Mouse (Mus musculus): ENCODE measurements around the gene Kirrel3. TPM values are rescaled to one million over a fixed set of nuclear protein-coding genes. Genes with fewer than 3 reads are reported as not detected.

Gene Kirrel3
- polyA plus RNA-seq (2012; rRNA removed): 10.9 and 13.3 TPM in 2 replicates

- no peak for DNase-seq (ENCODE audit: low read depth)
Observed at GRCm38 (mm10) chr9:34485759-34486431, at the start of gene Kirrel3. Kirrel3 (plus strand) TSS chr9:34485894.

DNA sequence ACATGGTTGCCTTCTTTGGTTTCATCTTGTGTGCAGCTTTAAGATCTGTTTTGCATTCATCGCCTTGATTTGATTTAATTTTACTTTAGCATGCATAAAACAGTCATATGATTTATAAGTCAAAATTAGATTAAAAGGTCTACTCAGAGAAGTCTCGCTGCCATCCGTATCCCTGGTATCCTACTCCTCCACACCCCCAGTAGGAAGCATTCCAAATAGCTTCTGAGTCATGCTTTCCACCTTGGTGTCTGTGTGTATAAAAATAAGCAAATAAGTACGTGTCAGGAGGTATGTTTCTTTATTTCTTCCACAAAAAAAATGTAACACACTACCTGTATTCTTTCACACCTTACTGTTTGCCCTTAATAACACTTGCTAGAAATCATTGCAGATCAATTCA, 45.0 kb upstream of the Kirrel3 start:
- no peak for DNase-seq (ENCODE audit: low read depth)

DNA sequence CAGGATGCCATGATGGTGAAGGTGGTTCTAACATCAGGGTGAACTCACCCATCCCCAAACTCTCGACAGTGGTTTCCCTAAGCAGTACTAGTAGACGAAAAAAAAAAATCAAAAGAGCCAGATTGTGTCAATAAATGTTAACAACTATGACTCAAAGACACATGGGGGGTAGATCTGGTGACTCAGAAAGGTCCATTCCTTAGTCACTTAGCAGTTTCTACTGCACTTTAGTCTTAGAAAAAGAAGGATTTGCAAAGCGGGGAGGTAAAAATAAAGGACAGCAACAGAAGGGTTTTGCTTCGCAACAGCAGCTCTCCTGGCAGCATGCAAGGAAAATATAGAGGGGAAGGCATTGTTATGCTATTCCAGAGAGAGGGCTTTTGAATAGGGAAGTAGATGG, 41.7 kb upstream of the Kirrel3 start:
- no peak for DNase-seq (ENCODE audit: low read depth)

GRCm38 (mm10) chr9:34446497-34447350, 39.0 kb upstream of the Kirrel3 start:
- no peak for DNase-seq (ENCODE audit: low read depth)

DNA sequence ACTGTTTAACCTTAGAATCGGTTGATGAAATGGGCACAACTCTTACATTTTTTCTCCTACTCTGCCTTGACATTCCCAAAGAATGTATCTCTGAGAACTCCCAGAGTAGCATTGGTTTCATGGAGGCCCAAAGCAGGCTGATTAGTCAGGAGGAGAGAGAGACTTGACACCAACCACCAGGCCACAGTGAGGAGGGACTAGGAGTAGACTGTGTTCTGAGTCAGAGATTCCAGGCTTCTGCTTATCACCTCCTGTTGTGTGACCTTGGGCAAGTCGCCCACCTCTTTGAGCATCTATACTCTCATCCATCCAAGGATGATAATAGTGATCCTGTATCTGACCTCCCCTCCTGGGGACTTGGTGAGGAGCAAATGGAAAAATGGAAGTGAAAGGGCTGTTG, 38.0 kb upstream of the Kirrel3 start:
- DNase-seq (ENCODE audit: low read depth): no peak

DNA sequence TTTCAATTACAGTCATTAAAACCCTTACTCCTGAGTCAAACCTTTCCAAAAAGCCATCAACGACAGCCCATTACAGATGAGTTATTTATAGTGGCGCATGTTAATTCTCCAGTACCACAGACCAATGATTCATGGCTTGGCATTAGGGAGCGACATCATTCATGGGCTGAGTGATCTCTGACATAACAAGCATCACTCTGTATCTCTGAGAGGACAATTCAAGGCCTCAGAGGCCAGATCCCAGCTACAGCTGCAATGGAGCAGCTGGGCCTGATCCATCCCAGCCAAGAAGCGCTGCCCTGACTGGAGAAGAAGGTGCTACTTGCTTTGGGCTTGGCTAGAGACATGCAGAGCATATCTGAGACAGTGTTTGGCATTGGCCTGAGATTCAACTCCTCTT, 37.2 kb upstream of the Kirrel3 start:
- DNase-seq (ENCODE audit: low read depth): no peak

DNA sequence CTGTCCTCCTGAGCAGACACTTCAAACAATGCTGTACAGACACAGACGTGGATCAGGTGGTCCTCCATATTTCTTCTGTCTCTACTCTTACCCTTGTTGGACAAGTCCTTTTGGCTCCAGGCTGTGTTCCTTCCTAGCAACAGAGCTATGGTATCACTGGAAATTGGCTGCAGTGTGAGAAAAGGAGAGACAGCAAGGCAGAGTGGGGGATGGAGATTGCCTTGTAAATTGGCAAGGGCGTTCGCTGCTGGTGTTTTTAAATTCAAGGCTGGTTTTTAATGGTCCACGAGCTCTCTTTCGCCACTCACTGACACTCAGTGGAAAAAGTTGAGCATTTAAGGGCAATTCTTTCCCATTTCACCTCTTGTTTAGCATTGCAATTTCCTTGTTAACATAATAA, 27.5 kb upstream of the Kirrel3 start:
- DNase-seq (ENCODE audit: low read depth): no peak

- no peak for DNase-seq (ENCODE audit: low read depth)
Observed at GRCm38 (mm10) chr9:34459968-34460367, 25.7 kb upstream of the Kirrel3 start.

- DNase-seq (ENCODE audit: low read depth): no peak
Observed at GRCm38 (mm10) chr9:34463666-34464065, 22.0 kb upstream of the Kirrel3 start.

DNA sequence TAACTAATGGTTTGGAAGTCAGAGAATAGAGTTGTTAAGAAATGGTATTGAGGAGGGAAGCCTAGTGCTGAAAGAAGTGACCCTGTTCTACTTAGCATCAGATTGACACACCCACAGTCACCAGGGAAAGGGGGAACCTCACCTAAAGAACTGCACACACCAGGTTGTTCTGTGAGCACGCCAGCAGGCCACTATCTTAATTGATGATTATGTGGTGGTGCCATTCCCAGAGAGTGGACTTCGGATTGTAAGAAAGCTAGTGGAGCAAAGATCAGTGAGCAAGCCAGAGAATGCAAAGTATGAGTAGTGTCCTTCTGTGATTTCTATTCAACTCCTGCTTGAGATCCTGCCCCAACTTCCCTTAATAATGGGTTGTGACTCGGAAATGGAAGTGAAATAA, 19.6 kb upstream of the Kirrel3 start:
- no peak for DNase-seq (ENCODE audit: low read depth)

DNA sequence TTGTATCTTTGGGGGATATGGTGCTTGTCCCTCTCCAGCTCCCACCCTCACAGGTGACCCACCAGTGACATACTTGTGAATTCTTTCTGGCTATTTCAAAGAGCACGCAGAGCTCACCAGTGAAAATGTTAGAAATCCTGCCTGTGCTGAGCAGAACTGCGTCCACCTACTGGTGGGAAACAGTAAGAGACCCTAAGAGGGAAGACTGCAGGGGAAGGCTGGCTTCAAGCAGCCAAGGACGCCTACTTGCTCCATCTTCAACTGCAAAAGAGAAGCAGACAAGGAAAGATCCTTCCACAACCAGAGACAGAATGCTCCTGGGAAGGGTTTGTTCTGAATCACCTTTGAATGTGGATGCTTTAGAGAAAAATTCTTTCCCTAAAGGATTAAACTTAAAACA, 16.5 kb upstream of the Kirrel3 start:
- no peak for DNase-seq (ENCODE audit: low read depth)

GRCm38 (mm10) chr9:34476206-34476605, 9.5 kb upstream of the Kirrel3 start:
- DNase-seq (ENCODE audit: low read depth): no peak

- DNase-seq (ENCODE audit: low read depth): no peak
Observed at GRCm38 (mm10) chr9:34478494-34478893, 7.2 kb upstream of the Kirrel3 start.

DNA sequence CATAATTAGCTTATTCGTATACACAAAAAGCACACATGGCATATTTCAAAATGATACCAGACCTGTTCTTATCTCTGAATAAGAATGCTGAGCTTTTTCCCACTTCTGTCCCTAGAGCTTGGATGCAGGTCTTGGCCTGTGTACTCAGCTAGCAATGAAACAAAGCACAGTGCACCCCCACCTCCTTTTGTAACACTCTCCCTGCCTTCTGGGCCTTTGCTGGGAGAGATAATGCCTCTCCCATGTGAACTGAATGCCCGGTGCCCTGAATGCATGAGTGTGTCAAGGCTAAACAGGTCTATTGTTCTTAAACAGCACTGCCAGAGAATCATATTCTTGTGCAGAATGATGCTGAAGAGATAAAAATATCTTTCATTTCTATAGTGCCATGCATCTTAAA, 2.5 kb upstream of the Kirrel3 start:
- no peak for DNase-seq (ENCODE audit: low read depth)

- no peak for DNase-seq (ENCODE audit: low read depth)
Observed at GRCm38 (mm10) chr9:34484665-34485064, 1.0 kb upstream of the Kirrel3 start.

- DNase-seq (ENCODE audit: low read depth): no peak
Observed at GRCm38 (mm10) chr9:34488267-34488666, 2.6 kb downstream of the Kirrel3 start.

- DNase-seq (ENCODE audit: low read depth): no peak
Observed at GRCm38 (mm10) chr9:34488700-34489315, 3.1 kb downstream of the Kirrel3 start.

GRCm38 (mm10) chr9:34489316-34489710, 3.6 kb downstream of the Kirrel3 start:
- DNase-seq (ENCODE audit: low read depth): no peak

GRCm38 (mm10) chr9:34489760-34490159, 4.1 kb downstream of the Kirrel3 start:
- DNase-seq (ENCODE audit: low read depth): no peak

- no peak for DNase-seq (ENCODE audit: low read depth)
Observed at GRCm38 (mm10) chr9:34492121-34492520, 6.4 kb downstream of the Kirrel3 start.

- DNase-seq (ENCODE audit: low read depth): no peak
Observed at GRCm38 (mm10) chr9:34493571-34493970, 7.9 kb downstream of the Kirrel3 start.

GRCm38 (mm10) chr9:34498126-34498525, 12.4 kb downstream of the Kirrel3 start:
- no peak for DNase-seq (ENCODE audit: low read depth)

GRCm38 (mm10) chr9:34498651-34499050, 13.0 kb downstream of the Kirrel3 start:
- no peak for DNase-seq (ENCODE audit: low read depth)

Data from gonadal fat pad, adult 2 months (tissue).